Mouse (Mus musculus) ES-E14 (cell line): Measurements from ENCODE around the gene Ush1c.

Experiments used
- HCFC1 ChIP-seq: IDR thresholded peaks from 2 replicates; pipeline ENCODE4 v1.6.1; 2012; ENCODE audit warnings: low read length, inconsistent platforms, borderline replicate concordance; ENCODE audit not compliant: insufficient read depth
- MAFK ChIP-seq: IDR thresholded peaks from 2 replicates; pipeline ENCODE4 v1.6.1; 2014; ENCODE audit warnings: mild to moderate bottlenecking, low read depth, low read length, inconsistent platforms; ENCODE audit not compliant: insufficient read depth

DNA sequence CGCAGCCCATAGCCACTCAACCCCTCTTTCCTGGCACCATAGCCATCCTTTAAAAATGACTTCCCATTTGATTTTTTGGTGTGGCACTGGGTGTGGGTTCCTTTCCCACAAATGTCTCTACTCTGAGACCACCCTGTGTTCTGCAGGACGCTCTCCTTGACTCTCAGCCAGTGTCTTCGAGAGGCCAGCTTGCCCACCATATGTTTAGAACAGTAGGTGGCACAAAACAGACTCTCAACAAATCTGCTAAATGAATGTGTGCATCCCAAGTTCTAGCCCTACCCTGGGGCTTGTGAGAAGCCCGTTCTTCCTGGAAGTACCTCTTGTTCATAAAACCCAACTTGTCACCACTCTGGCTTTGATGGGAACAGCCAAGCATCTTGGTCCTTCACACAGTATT lies 1.8 kb upstream of the Ush1c start:
- TF ChIP-seq HCFC1 (no peak), MAFK (no peak)
